Mouse (Mus musculus): ENCODE results near the gene Tnrc6b.

- TF ChIP-seq CTCF (IDR thresholded peaks at IDR 0.05; ENCODE audit: extremely low read depth, insufficient read length, insufficient replicate concordance, low read depth, low read length) (no peak), POLR2A (IDR thresholded peaks at IDR 0.05; ENCODE audit: low read depth, low read length) (no peak)
Measured at GRCm38 (mm10) chr15:80934841-80935240, 223.7 kb downstream of the Tnrc6b start.
